Mouse (Mus musculus) layer of hippocampus, postnatal 10 days (tissue): ENCODE measurements around the gene Itgb5. TPM values are rescaled to one million over a fixed set of nuclear protein-coding genes. Genes with fewer than 3 reads are reported as not detected.

Experiments
- DNase-seq, 2 experiments: peaks; one replicate each; pipeline ENCODE4 v3.0.0; 2021; ENCODE audit warnings: low spot score in 2 of 2
- total RNA-seq, 2 experiments: library from RNA; stranded (reverse); gene quantifications; 2 replicates each; pipeline ENCODE4 v1.2.3; 2021

The Itgb5 gene
- total RNA-seq, 2 experiments from 2014 or later, result 33.7 to 37.6 TPM

- no peak for DNase-seq
These were observed 107.4 kb downstream of the Itgb5 start for GRCm38 (mm10) chr16:33936885-33937284.

- peak; percentile 55 to 61 for DNase-seq
These were observed 108.1 kb downstream of the Itgb5 start for GRCm38 (mm10) chr16:33937567-33937966.

GRCm38 (mm10) chr16:33938311-33939132 lies 109.1 kb downstream of the Itgb5 start:
- no peak for DNase-seq

- no peak for DNase-seq
These were observed 109.7 kb downstream of the Itgb5 start for GRCm38 (mm10) chr16:33939133-33939531.

GRCm38 (mm10) chr16:33939636-33940035 lies 110.2 kb downstream of the Itgb5 start:
- DNase-seq, result no peak

- no peak for DNase-seq
These were observed 110.6 kb downstream of the Itgb5 start for GRCm38 (mm10) chr16:33940095-33940494.

GRCm38 (mm10) chr16:33941271-33941781 lies 111.9 kb downstream of the Itgb5 start:
- DNase-seq, result peak; percentile 46 to 62

- no peak for DNase-seq
These were observed 112.9 kb downstream of the Itgb5 start for GRCm38 (mm10) chr16:33942341-33942740.

- no peak for DNase-seq
These were observed 113.9 kb downstream of the Itgb5 start for GRCm38 (mm10) chr16:33943388-33943787.

- no peak for DNase-seq
These were observed 114.7 kb downstream of the Itgb5 start for GRCm38 (mm10) chr16:33944126-33944525.

GRCm38 (mm10) chr16:33944772-33945171 lies 115.3 kb downstream of the Itgb5 start:
- no peak for DNase-seq

GRCm38 (mm10) chr16:33946021-33946420 lies 116.6 kb downstream of the Itgb5 start:
- DNase-seq, result no peak

GRCm38 (mm10) chr16:33947664-33948571 lies 118.5 kb downstream of the Itgb5 start:
- DNase-seq, result no peak

- DNase-seq, result no peak
These were observed 120.9 kb downstream of the Itgb5 start for GRCm38 (mm10) chr16:33950386-33950785.

- DNase-seq, result peak; percentile 84 to 87
These were observed 121.4 kb downstream of the Itgb5 start for GRCm38 (mm10) chr16:33950830-33951229.

- DNase-seq, result no peak
These were observed 123.5 kb downstream of the Itgb5 start for GRCm38 (mm10) chr16:33953008-33953407.

- DNase-seq, result no peak
These were observed 125.3 kb downstream of the Itgb5 start for GRCm38 (mm10) chr16:33954793-33955192.

- DNase-seq, result no peak
These were observed 134.0 kb downstream of the Itgb5 start for GRCm38 (mm10) chr16:33963509-33963908.

GRCm38 (mm10) chr16:33965878-33966537 lies 136.5 kb downstream of the Itgb5 start:
- DNase-seq, result no peak

GRCm38 (mm10) chr16:33966538-33967282 lies 137.2 kb downstream of the Itgb5 start, which contains the start of gene Umps:
Gene Umps, minus strand, starts transcription at chr16:33967038.
- DNase-seq, result peak; percentile 87 to 89
